Mouse (Mus musculus): ENCODE data around the gene Arhgef16. TPM values are rescaled to one million over a fixed set of nuclear protein-coding genes. Genes with fewer than 3 reads are reported as not detected.
A peak's percentile ranks its signal among the peaks of the same experiment; 100 is the strongest.

Gene Arhgef16
- polyA plus RNA-seq, 1 experiment from 2014 or later: 0.22 TPM

GRCm38 (mm10) chr4:154313622-154313967 lies 12.1 kb upstream of the Arhgef16 start:
- Histone ChIP-seq H3K9ac (no peak overlapping the region), H3K27me3 (no peaks in the 10 kb centered on the region), H3K4me1 (peaks cover 18% of the 10 kb centered on the region), H3K27ac (peak overlapping the region; percentile 54), H3K4me3 (no peak overlapping the region), H3K9me3 (replicated peaks) (no peaks in the 10 kb centered on the region), H3K4me2 (no peak overlapping the region), H3K36me3 (ENCODE audit: poor library complexity, severe bottlenecking) (peaks cover 15% of the 10 kb centered on the region)
- peak; percentile 26; the same call in 1 of the 2 replicates for ATAC-seq
- WGBS: 53% methylated on average over 11 of the region's 11 CpGs

DNA sequence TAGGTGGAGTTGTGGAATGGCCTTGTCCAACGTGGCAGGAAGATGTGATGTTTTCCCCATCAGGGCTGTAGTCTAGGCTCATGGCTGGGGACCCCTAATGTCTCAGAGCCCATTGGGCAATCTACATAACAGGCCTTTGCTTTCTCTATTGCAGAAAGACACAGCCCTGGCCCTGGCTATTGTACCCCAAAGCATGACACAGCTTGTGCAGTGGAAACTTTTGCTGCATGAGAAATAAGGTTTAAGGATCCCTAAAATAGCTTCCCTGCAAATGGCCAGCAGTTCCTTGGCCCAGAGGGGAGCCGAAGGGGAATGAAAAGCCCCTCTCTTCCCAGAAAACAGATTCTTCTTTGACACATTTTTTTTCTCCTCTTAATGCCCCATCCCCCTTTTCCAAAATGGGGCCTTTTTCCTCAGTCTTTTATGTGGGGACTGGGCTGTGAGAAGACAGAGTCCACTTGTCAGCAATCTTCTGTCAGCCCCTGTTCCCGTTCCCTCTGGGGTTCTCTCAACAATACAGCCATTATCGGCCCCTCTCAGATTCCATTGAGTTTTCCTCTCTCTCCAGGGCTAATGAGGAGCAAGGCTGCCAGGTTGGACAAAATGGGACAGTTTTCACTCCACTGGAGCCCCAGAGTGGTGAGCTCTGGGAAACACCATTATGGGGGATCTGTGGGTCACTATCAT lies 11.6 kb upstream of the Arhgef16 start:
- Histone ChIP-seq H3K9ac (no peak overlapping the region), H3K4me3 (no peak overlapping the region), H3K9me3 (replicated peaks) (no peaks in the 10 kb centered on the region), H3K27ac (peak overlapping the region; percentile 74), H3K27me3 (no peaks in the 10 kb centered on the region), H3K4me1 (peaks cover 18% of the 10 kb centered on the region), H3K4me2 (no peak overlapping the region), H3K36me3 (ENCODE audit: poor library complexity, severe bottlenecking) (peaks cover 10% of the 10 kb centered on the region)
- 19% methylated on average over 4 of the region's 4 CpGs for WGBS
- ATAC-seq: peak; percentile 80

GRCm38 (mm10) chr4:154312143-154312812 lies 10.8 kb upstream of the Arhgef16 start:
- Histone ChIP-seq H3K36me3 (ENCODE audit: poor library complexity, severe bottlenecking) (peaks cover 2% of the 10 kb centered on the region; the same call in 1 of the 2 replicates), H3K9ac (no peak overlapping the region), H3K4me3 (no peak overlapping the region), H3K4me1 (peaks cover 18% of the 10 kb centered on the region), H3K4me2 (no peak overlapping the region), H3K27me3 (no peaks in the 10 kb centered on the region), H3K9me3 (replicated peaks) (no peaks in the 10 kb centered on the region), H3K27ac (peak overlapping the region; percentile 74)
- ATAC-seq: peak; percentile 42; the same call in 1 of the 2 replicates
- WGBS: 86% methylated on average over 2 of the region's 2 CpGs

GRCm38 (mm10) chr4:154310576-154311262 lies 9.2 kb upstream of the Arhgef16 start:
- Histone ChIP-seq H3K9me3 (replicated peaks) (no peaks in the 10 kb centered on the region), H3K36me3 (ENCODE audit: poor library complexity, severe bottlenecking) (no peaks in the 10 kb centered on the region), H3K4me2 (no peak overlapping the region), H3K4me3 (no peak overlapping the region), H3K27ac (no peak overlapping the region), H3K4me1 (peaks cover 18% of the 10 kb centered on the region), H3K9ac (no peak overlapping the region), H3K27me3 (no peaks in the 10 kb centered on the region)
- ATAC-seq: no peak
- 86% methylated on average over 9 of the region's 9 CpGs for WGBS

DNA sequence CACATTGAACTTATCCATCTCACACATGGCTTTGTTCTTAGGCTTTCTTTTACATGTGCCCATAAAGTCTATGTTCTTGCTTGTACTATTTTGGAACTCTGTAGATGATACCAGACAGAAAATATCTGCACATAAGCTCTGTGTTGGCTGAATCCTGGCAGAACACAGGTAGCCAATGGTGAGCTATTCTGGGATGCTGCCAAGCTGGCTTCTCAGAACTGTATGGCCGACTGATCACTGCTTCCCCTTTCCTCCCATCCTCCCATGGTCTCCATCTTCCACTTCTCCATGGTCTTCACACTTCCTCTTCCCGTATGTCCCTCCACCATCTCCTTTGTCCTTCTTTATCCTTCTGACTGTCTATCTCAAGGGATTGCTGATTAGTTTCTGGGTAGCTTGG lies 7.7 kb upstream of the Arhgef16 start:
- H3K4me1 ChIP-seq: peaks cover 18% of the 10 kb centered on the region
- ATAC-seq: no peak
- no peak overlapping the region for H3K9ac ChIP-seq
- WGBS: 90% methylated on average over 2 of the region's 2 CpGs
- H3K36me3 ChIP-seq (ENCODE audit: poor library complexity, severe bottlenecking): no peaks in the 10 kb centered on the region
- no peak overlapping the region for H3K4me2 ChIP-seq
- no peaks in the 10 kb centered on the region for H3K9me3 ChIP-seq (replicated peaks)
- no peaks in the 10 kb centered on the region for H3K27me3 ChIP-seq
- H3K27ac ChIP-seq: no peak overlapping the region
- no peak overlapping the region for H3K4me3 ChIP-seq

- Histone ChIP-seq H3K4me1 (peaks cover 9% of the 10 kb centered on the region), H3K27me3 (peaks cover 56% of the 10 kb centered on the region), H3K9ac (peak overlapping the region; percentile 47), H3K4me3 (peak overlapping the region; percentile 45), H3K4me2 (peak overlapping the region; percentile 82), H3K9me3 (replicated peaks) (no peaks in the 10 kb centered on the region), H3K36me3 (ENCODE audit: poor library complexity, severe bottlenecking) (no peaks in the 10 kb centered on the region), H3K27ac (no peak overlapping the region)
- no peak for ATAC-seq
- 2% methylated on average over 42 of the region's 66 CpGs for WGBS
These were observed 1.8 kb downstream of the Arhgef16 start for GRCm38 (mm10) chr4:154299541-154300271.

GRCm38 (mm10) chr4:154297761-154298160 lies 3.7 kb downstream of the Arhgef16 start:
- ATAC-seq: no peak
- H3K27me3 ChIP-seq: peaks cover 56% of the 10 kb centered on the region
- no peaks in the 10 kb centered on the region for H3K36me3 ChIP-seq (ENCODE audit: poor library complexity, severe bottlenecking)
- H3K4me3 ChIP-seq: no peak overlapping the region
- WGBS: 47% methylated on average over 9 of the region's 9 CpGs
- H3K27ac ChIP-seq: no peak overlapping the region
- H3K4me2 ChIP-seq: no peak overlapping the region
- peaks cover 9% of the 10 kb centered on the region for H3K4me1 ChIP-seq
- no peak overlapping the region for H3K9ac ChIP-seq
- H3K9me3 ChIP-seq (replicated peaks): no peaks in the 10 kb centered on the region

- Histone ChIP-seq H3K27ac (no peak overlapping the region), H3K36me3 (ENCODE audit: poor library complexity, severe bottlenecking) (no peaks in the 10 kb centered on the region), H3K4me3 (no peak overlapping the region), H3K9ac (no peak overlapping the region), H3K27me3 (peaks cover 32% of the 10 kb centered on the region), H3K9me3 (replicated peaks) (no peaks in the 10 kb centered on the region), H3K4me1 (no peaks in the 10 kb centered on the region), H3K4me2 (no peak overlapping the region)
- ATAC-seq: no peak
- WGBS: 74% methylated on average over 8 of the region's 8 CpGs
These were observed 7.2 kb downstream of the Arhgef16 start for GRCm38 (mm10) chr4:154294262-154294731.

GRCm38 (mm10) chr4:154293735-154294201 lies 7.7 kb downstream of the Arhgef16 start:
- H3K4me3 ChIP-seq: no peak overlapping the region
- 78% methylated on average over 4 of the region's 4 CpGs for WGBS

GRCm38 (mm10) chr4:154283671-154284070 lies 17.8 kb downstream of the Arhgef16 start:
- 83% methylated on average over 7 of the region's 7 CpGs for WGBS
- H3K27ac ChIP-seq: no peak overlapping the region
- no peak for ATAC-seq
- H3K4me1 ChIP-seq: no peaks in the 10 kb centered on the region
- H3K4me3 ChIP-seq: no peak overlapping the region
- H3K4me2 ChIP-seq: no peak overlapping the region
- H3K36me3 ChIP-seq (ENCODE audit: poor library complexity, severe bottlenecking): no peaks in the 10 kb centered on the region
- H3K9ac ChIP-seq: no peak overlapping the region
- H3K27me3 ChIP-seq: no peaks in the 10 kb centered on the region
- H3K9me3 ChIP-seq (replicated peaks): no peaks in the 10 kb centered on the region

More at GRCm38 (mm10) chr4:154293735-154294201, 7.7 kb downstream of the Arhgef16 start:
- no peaks in the 10 kb centered on the region for H3K9me3 ChIP-seq (replicated peaks)
- H3K36me3 ChIP-seq (ENCODE audit: poor library complexity, severe bottlenecking): no peaks in the 10 kb centered on the region
- no peak overlapping the region for H3K4me2 ChIP-seq
- no peak overlapping the region for H3K9ac ChIP-seq
- no peak overlapping the region for H3K27ac ChIP-seq
- ATAC-seq: no peak
- peaks cover 27% of the 10 kb centered on the region for H3K27me3 ChIP-seq
- no peaks in the 10 kb centered on the region for H3K4me1 ChIP-seq

GRCm38 (mm10) chr4:154279481-154279880 lies 22.0 kb downstream of the Arhgef16 start:
- no peak for ATAC-seq
- H3K27me3 ChIP-seq: no peaks in the 10 kb centered on the region
- H3K4me1 ChIP-seq: no peaks in the 10 kb centered on the region
- H3K9ac ChIP-seq: no peak overlapping the region
- H3K4me3 ChIP-seq: no peak overlapping the region
- H3K9me3 ChIP-seq (replicated peaks): no peaks in the 10 kb centered on the region
- WGBS: 90% methylated on average over 9 of the region's 9 CpGs
- H3K36me3 ChIP-seq (ENCODE audit: poor library complexity, severe bottlenecking): no peaks in the 10 kb centered on the region
- H3K27ac ChIP-seq: no peak overlapping the region
- no peak overlapping the region for H3K4me2 ChIP-seq

Measured in forebrain, embryonic 13.5 days (tissue).